Mouse (Mus musculus) CD4-positive, CD25-positive, alpha-beta regulatory T cell (primary cell): ENCODE measurements around the gene Cntrl. TPM values are rescaled to one million over a fixed set of nuclear protein-coding genes. Genes with fewer than 3 reads are reported as not detected.

Source experiments
- polyA plus RNA-seq: library from polyadenylated mRNA; unstranded; fragments of 100-300 nt; shearing (Covaris generic); gene quantifications from one replicate; pipeline ENCODE4 v1.2.1, GENCODE M21; 2017

The Cntrl gene
- polyA plus RNA-seq: 96.5 TPM

DNA sequence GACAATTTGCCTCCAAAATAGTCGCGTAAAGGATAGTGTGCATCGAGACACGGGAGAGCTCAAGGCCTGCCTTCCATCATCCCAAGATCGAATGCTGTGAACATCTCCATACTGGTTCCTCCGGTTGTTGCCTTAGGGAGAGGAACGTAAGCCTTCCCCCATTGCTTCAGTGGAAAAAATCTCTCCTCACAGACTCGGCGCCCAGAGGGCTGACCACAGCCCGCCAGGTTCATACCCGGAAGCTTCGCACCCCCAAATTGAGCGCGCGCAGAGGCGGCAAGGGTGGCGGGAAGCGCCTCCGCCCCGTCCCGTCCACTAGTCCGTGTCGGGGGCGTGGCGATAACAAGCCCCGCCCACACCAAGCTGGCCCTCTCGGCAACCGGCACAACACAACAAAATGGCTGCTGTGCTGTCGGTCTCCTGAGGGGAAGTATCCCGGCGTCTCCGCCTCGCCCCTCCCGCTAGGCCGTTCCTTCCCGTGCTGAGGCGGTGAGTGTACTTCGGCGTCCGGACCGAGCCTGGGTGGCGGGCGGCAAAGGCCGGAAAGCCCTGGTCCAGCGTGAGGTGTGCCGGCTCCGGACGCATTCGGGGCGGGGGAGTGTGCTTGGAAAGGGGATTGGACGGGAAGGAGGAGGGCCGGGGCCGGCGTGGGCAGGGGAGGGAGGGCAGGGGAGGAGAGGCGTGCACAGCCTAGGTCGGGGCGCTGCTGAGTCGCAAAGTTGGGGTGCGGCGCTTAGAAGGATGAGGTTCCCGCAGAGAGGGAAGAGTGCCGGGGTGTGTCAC, at the start of gene Cntrl:
Cntrl (plus strand) TSS at position 352 of the 783 bp plus-strand sequence.

DNA sequence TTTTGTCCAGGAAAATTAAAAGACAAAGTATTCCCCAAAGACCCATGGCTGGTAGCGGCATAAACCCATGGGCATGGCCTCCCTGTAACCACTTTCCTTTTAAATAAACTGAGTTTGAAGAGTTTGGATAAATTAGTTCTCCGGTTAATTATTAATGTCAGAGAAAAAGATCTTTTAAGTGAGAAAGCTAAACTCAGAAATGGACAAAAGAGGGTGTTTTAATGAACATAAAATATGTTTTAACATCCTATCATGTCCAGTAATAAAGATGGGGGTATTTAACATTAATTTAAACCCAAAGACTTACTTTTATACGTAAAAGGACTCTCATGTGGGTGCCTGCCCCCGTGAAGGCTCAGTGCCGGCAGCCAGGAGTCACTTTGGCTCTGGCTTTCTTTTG, 48.0 kb upstream of the Cntrl start, which contains the start of gene Hc:
Hc (minus strand) TSS at position 101 of the 400 bp plus-strand sequence.

DNA sequence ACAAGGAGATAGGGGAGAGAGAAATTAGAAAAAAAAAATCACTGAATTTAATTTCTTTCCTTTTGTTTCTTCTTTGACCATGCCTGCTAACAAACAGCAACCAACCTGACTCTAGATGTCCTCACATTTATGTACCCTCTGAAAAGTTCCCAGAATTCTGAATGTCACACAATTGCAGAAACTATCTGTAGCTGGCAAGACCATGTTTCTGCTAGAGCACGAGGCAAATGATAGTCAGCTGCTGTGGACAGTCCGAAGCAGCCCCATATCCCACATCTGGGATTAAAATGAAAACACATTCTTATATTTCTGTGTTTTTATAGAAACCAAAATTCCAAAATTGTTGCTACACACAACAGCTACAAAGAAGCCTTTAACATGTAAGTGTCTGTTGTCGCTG, 7.8 kb upstream of the Cntrl start, which contains the start of gene AI182371:
AI182371 (minus strand) TSS at position 101 of the 400 bp plus-strand sequence.

DNA sequence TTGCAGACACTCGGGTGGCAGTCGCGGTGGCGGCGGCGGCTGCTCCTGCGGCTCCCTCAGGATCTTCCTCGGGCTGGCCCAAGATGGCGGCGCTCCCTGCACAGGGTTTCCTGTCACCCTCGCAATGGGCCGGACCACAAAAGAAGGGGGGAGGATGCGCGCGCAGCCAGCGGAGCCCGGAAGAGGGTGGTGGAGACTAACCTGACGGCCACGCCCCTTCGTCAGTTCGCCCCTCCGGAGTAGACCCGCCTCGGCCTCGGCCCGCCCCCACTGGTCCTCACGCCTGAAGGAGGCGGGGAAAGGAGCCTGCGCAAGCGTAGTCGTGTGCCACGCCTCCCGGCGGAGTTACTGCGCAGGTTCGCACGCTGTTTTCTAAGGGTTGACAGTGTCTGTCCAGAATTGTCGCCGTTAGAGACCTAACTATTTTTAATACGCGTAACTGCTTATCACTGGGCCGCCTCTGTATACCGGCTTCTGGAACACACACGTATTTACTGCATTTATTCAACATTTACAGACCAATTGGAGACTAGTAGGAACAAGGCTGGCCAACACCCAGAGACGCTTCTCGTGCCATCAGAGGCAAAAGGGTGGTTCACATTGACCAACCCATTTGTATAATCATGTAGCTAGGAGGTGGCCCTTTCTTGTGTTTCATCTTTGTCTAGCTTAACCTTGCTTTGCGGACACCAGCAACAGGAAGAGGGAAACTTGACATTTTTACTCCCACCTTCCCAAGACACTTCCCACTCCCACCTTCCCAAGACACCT, 91.8 kb downstream of the Cntrl start, which contains the start of gene Rab14:
Rab14 (minus strand) TSS at position 223 of the 771 bp plus-strand sequence.

Other genes with a start within 250 kb of the Cntrl start
- not detected for gene Cutal, start 235.1 kb upstream of the Cntrl start, polyA plus RNA-seq
- gene Psmd5, start 234.5 kb upstream of the Cntrl start, polyA plus RNA-seq: 94.5 TPM
- 1.1 TPM for gene Phf19, start 195.5 kb upstream of the Cntrl start, polyA plus RNA-seq
- gene Traf1, start 147.7 kb upstream of the Cntrl start, polyA plus RNA-seq: 383 TPM
- 0.67 TPM for gene Hc, start 48.1 kb upstream of the Cntrl start, polyA plus RNA-seq
- gene AI182371, start 7.9 kb upstream of the Cntrl start, polyA plus RNA-seq: 1.1 TPM
- 159 TPM for gene Rab14, start 91.6 kb downstream of the Cntrl start, polyA plus RNA-seq
- 33.3 TPM for gene Gsn, start 146.9 kb downstream of the Cntrl start, polyA plus RNA-seq
- gene Stom, start 227.5 kb downstream of the Cntrl start, polyA plus RNA-seq: 2.0 TPM